Mouse (Mus musculus): Measurements from ENCODE around the gene Slc22a16.
"Not testable (repeated sequence)": the region's sequence is repeated elsewhere in the genome, so short reads cannot be mapped to it uniquely, and the experiment has no call there.

Slc22a16 gene

GRCm38 (mm10) chr10:40570036-40570435, at the start of gene Slc22a16:
TSS of gene Slc22a16 (plus strand) at chr10:40570336.
- no peak for DNase-seq (ENCODE audit: low read depth in 1 of 2, low spot score in 2 of 2)

- DNase-seq (ENCODE audit: low read depth in 1 of 2, low spot score in 2 of 2), result no peak
Observed at GRCm38 (mm10) chr10:40521579-40521978, 48.6 kb upstream of the Slc22a16 start.

GRCm38 (mm10) chr10:40523312-40523975, 46.7 kb upstream of the Slc22a16 start:
- DNase-seq (ENCODE audit: low read depth in 1 of 2, low spot score in 2 of 2), result no peak

- peak in 1 of 2 experiments; percentile 3 for DNase-seq (ENCODE audit: low read depth in 1 of 2, low spot score in 2 of 2)
Observed at GRCm38 (mm10) chr10:40524032-40524806, 45.9 kb upstream of the Slc22a16 start.

DNA sequence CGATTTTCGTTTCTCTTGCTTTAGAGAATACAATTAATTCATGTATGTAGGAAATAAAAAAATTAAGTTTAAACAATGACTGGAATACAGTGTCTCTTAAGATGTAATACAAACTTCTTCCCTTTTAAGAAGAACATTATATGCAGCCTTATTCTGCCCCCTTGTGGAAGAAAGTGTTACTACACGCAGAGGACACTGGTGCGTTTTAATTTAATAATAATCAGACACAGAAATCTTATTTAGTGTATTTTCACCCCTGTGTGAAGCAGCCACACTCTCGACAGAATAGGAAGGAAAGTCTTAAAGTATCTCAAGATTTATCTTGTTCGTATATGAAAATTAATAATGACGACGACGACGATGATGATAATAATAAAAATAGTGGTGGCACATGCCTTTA, 45.1 kb upstream of the Slc22a16 start:
- DNase-seq (ENCODE audit: low read depth in 1 of 2, low spot score in 2 of 2), result peak in 1 of 2 experiments; percentile 16

GRCm38 (mm10) chr10:40525616-40526155, 44.5 kb upstream of the Slc22a16 start:
- peak; percentile 37 to 43 for DNase-seq (ENCODE audit: low read depth in 1 of 2, low spot score in 2 of 2)

DNA sequence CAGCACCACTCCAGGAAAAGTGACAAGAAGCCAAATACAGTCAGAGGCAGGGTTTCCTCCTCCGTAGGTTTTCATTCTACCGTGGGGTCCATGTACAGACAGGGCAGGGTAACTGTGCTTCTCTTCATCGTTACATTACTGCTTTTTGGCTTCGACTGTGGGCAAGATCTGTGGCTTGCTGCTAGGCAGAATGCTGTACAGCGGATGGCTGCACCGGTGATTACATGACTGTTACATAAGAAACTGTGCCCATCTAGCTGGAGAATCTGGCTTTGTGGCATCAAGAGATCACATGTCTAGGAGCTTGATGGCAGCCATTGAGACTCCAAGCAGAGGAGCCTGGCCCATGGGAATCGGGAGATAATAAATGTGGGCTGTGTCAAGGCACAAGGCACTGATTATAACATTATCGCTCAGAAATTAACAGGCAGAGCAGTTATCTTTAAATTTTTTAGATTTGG, 43.8 kb upstream of the Slc22a16 start:
- no peak for DNase-seq (ENCODE audit: low read depth in 1 of 2, low spot score in 2 of 2)

- no peak for DNase-seq (ENCODE audit: low read depth in 1 of 2, low spot score in 2 of 2)
Observed at GRCm38 (mm10) chr10:40526986-40527385, 43.1 kb upstream of the Slc22a16 start.

DNA sequence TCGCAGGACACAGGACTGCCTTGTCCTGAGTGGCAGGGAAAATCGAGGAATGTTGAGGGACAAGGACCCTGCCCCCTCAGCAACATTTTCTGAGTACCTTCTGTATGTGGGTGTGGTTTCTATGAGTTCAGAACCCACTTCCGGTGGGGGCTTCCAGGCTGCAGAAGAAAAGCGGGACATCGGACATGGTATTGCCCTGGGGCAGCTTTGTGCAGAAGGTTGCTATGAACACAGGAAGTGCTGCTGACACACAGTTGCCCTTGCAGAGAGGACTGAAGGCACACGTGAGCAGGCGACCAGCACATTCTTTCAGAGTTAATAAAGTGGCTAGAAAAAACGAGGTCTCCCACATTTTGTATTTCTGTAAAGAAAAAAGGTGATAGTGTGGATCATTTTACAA, 42.6 kb upstream of the Slc22a16 start:
- no peak for DNase-seq (ENCODE audit: low read depth in 1 of 2, low spot score in 2 of 2)

DNA sequence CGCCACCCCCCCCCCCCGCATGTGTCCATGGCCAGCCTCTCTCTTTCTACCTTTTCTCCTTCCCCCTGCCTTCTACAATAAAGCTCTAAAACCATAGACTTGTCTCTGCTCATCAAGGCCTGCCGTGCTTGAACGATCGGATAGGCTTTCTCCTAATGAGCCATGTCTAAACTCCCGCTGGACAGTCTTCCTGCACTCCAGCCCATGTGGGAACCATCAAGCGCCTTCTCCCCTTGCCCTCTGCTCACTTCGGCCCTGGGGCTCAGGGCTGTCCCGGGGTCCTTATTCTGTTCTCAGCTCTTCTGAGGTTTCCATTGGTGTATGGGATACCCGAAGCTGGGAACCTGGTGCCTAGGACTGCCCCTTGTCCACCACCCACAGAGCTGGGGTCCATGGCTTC, 41.5 kb upstream of the Slc22a16 start:
- DNase-seq (ENCODE audit: low read depth in 1 of 2, low spot score in 2 of 2), result no peak

DNA sequence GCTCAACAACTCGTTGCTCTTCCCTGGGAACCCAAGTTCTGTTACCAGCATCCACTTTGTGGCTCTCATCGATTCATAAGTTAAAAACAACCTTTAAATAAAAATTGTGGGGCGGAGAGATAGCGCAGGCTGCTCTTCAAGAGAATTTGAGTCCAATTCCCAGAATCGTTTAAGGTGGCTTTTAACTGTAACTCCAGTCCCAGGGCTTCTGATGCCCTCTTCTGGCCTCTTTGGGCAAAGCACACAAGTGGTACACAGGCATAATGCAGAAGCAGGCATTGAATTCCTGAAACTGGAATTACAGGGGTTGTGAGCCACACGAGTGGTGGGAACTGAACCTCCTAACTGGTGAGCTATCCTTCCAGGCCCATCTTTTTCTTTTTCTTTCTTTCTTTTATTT, 40.5 kb upstream of the Slc22a16 start:
- DNase-seq (ENCODE audit: low read depth in 1 of 2, low spot score in 2 of 2), result peak in 1 of 2 experiments; percentile 48

GRCm38 (mm10) chr10:40530661-40531060, 39.5 kb upstream of the Slc22a16 start:
- no peak for DNase-seq (ENCODE audit: low read depth in 1 of 2, low spot score in 2 of 2)

- DNase-seq (ENCODE audit: low read depth in 1 of 2, low spot score in 2 of 2), result not testable (repeated sequence)
Observed at GRCm38 (mm10) chr10:40532586-40532985, 37.5 kb upstream of the Slc22a16 start.

DNA sequence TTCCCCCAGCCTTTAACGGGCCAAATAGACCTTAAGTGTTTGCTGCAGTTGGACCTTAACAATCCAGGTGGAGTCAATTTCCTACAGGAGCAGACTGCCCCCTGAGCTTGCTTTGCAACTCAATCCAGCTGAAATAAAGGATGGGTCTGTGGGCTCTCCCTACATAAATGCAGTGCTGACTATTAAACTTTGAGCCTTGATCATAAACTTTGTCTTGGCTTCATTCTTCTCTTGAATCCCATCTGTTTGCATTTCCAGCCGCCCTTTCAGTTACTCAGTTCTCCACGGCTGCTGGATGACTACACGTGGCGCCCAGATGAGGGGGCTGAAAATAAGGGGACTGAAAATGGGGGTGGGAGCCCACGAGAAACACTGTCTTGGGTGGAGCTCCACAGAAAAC, 28.8 kb upstream of the Slc22a16 start:
- DNase-seq (ENCODE audit: low read depth in 1 of 2, low spot score in 2 of 2), result no peak

DNA sequence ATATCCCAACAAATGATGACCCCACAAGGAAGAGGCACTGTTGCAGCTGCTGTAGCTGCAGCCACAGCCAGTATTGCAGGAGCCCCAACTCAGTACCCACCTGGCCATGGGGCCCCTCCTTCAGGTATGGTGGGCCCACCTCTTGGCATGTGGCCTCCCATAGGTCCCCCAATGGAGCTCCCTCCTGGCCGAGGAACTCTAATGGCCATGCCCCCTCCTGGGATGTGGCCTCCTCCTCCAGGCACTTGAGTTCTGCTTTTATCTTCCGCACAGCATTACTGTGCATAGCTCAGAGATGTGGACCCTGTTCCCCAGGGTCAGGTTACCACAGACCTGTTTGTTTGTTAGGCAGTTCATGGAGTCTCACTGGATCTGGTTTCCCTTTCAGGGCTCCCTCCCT, 20.8 kb upstream of the Slc22a16 start:
- no peak for DNase-seq (ENCODE audit: low read depth in 1 of 2, low spot score in 2 of 2)

DNA sequence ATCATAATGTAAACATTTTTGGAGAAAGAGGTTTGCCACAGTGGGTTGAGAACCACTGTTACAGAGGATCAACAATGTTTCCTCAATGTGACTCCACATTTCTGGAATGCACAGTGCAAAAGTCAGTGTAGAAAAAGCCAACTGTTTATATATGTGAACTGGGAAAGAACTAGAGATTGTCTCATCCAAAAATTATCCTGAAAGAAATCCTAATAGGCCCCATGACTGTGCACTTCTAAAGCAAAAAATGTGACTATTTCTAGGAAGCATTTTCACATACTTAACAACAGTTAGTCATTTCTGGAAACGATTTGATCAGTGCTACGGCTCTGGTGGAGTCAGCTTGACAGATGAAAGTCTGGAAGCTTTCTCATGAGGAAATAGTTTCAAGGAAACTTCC, 18.3 kb upstream of the Slc22a16 start:
- no peak for DNase-seq (ENCODE audit: low read depth in 1 of 2, low spot score in 2 of 2)

DNA sequence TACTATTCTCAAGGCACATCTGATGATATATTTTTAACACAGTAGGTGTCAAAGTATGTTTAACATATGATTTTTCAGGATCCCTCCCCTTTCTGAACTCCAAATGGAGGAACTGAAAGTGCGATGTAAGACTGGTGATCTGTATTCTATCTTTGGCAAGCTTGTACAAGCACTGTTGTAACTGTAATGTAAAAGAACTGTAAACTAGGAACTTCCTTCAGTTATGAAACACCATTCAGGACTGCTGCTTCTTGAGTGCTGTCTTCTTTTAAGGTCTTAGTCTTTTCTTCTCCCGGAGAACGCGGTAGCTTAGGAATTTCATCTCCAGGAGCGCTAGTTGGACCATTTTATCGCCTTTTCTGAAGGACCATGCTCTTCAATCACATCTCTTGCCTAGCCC, 4.4 kb upstream of the Slc22a16 start:
- not testable (repeated sequence) for DNase-seq (ENCODE audit: low read depth in 1 of 2, low spot score in 2 of 2)

DNA sequence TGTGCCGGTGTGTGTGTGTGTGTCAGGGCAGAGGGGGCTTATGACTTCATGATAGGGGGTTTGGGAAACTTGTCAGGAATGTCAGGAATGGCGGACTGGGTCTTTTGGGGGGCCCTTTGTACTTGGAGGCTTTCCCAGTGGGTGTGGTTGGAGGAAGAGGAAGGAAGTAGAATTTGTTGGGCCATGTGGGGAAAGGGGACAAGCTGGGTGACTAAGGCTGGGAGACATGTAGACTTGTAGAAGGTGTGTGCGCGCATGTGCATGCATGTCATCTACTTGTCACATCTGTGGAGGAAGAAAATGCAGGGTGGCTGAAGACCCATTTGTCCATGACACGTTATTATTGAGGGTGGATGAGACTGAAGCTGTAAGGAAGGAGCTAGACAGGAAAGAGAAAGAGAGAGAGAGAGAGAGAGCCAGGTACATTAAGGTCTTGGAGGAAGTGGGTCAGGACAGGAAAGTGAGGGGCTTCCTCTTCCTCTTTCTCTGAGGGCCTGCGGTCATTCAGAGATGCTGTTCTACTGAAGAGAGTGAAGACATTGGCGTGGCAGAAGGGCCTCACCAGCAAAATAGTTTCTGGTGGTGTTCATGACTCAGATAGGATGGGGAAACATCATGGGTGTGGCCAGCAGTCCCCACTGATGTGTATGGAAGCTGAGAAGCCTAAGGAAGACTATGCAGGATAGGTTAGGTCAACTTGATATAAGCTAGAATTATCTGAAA, 5.9 kb downstream of the Slc22a16 start:
- peak in 1 of 2 experiments; percentile 26 for DNase-seq (ENCODE audit: low read depth in 1 of 2, low spot score in 2 of 2)

- DNase-seq (ENCODE audit: low read depth in 1 of 2, low spot score in 2 of 2), result no peak
Observed at GRCm38 (mm10) chr10:40583584-40584255, 13.6 kb downstream of the Slc22a16 start.

DNA sequence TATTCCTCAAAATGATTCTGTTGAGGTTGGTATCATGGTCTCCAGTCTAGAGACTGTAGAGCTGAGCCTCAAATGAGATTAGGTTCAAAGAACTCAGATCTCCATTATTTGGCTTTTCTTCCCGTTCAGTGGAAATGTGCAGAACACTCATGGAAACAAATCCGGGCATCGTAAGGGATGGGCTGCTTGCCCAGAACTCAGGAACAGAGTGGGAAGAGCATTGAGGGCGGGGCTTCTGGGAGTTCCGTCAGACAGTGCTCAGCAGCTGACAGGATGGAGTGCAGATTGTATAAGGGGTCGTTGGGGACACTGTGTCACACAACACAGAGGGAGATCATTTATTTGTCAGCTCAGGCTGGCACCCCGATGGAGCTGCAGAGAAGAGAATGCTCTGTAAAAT, 22.1 kb downstream of the Slc22a16 start:
- DNase-seq (ENCODE audit: low read depth in 1 of 2, low spot score in 2 of 2), result no peak

GRCm38 (mm10) chr10:40597177-40597576, 27.0 kb downstream of the Slc22a16 start:
- DNase-seq (ENCODE audit: low read depth in 1 of 2, low spot score in 2 of 2), result no peak
